Mouse (Mus musculus) myocyte (in vitro differentiated cells): ENCODE data around the gene Pmis2.

ENCODE experiments used
- MAX ChIP-seq: IDR thresholded peaks from one replicate; pipeline ENCODE4 v1.6.1; 2011; ENCODE audit warnings: low read depth, mild to moderate bottlenecking, control low read depth
- POLR2A ChIP-seq: IDR thresholded peaks from one replicate; pipeline ENCODE4 v1.6.1; 2011; ENCODE audit warnings: low read depth, mild to moderate bottlenecking, control low read depth, moderate library complexity; ENCODE audit not compliant: insufficient read length
- REST ChIP-seq: IDR thresholded peaks from one replicate; pipeline ENCODE4 v1.6.1; 2011; ENCODE audit warnings: mild to moderate bottlenecking, control low read depth, moderate library complexity; ENCODE audit not compliant: insufficient read depth, insufficient read length
- SRF ChIP-seq: IDR thresholded peaks from one replicate; pipeline ENCODE4 v1.6.1; 2011; ENCODE audit warnings: low read depth; ENCODE audit not compliant: control insufficient read depth, insufficient read length
- TCF12 ChIP-seq: IDR thresholded peaks from one replicate; pipeline ENCODE4 v1.6.1; 2011; ENCODE audit warnings: mild to moderate bottlenecking, control low read depth; ENCODE audit not compliant: poor library complexity, insufficient read depth, severe bottlenecking

GRCm38 (mm10) chr7:30678263-30678975, 7.0 kb upstream of the Pmis2 start:
- no peak for TF ChIP-seq POLR2A
- no peak for TF ChIP-seq REST
- TF ChIP-seq MAX = no peak
- no peak for TF ChIP-seq TCF12
- no peak for TF ChIP-seq SRF
